Mouse (Mus musculus) stomach, embryonic 14.5 days (tissue): ENCODE results near the gene Hcrt. TPM values are rescaled to one million over a fixed set of nuclear protein-coding genes. Genes with fewer than 3 reads are reported as not detected.
A peak's percentile ranks its signal among the peaks of the same experiment; 100 is the strongest.

Experiments
- ATAC-seq: fragments of 200-750 bp; cut with Nextera tagmentation; 2 replicates; pipeline ENCODE4 v1.8.0; 2017; ENCODE audit warnings: low read depth, moderate TSS enrichment; ENCODE audit not compliant: insufficient number of reproducible peaks, insufficient read depth, low FRiP score
- H3K27ac ChIP-seq: fragments of 300-500 bp; sonication (generic); 2 replicates; pipeline ENCODE4 v1.5.1; 2014; ENCODE audit warnings: mild to moderate bottlenecking, low read length, moderate library complexity, mixed read lengths
- H3K27me3 ChIP-seq: fragments of 300-500 bp; sonication (generic); 2 replicates; pipeline ENCODE4 v1.6.1; 2014; ENCODE audit warnings: low read length, control low read depth, mixed read lengths; ENCODE audit not compliant: control insufficient read depth, insufficient read depth
- H3K36me3 ChIP-seq: fragments of 300-500 bp; sonication (generic); 2 replicates; pipeline ENCODE4 v1.6.1; 2014; ENCODE audit warnings: mild to moderate bottlenecking, control low read depth, low read length, moderate library complexity, mixed read lengths; ENCODE audit not compliant: control insufficient read depth, insufficient read depth
- H3K4me1 ChIP-seq: fragments of 300-500 bp; sonication (generic); 2 replicates; pipeline ENCODE4 v1.6.1; 2014; ENCODE audit warnings: low read length, control low read depth, mixed read lengths; ENCODE audit not compliant: control insufficient read depth, insufficient read depth
- H3K4me2 ChIP-seq: fragments of 300-500 bp; sonication (generic); replicated peaks from 2 replicates; pipeline ENCODE4 v1.6.1; 2014; ENCODE audit warnings: low read depth, low read length, control low read depth
- H3K4me3 ChIP-seq: fragments of 300-500 bp; sonication (generic); 2 replicates; pipeline ENCODE4 v1.5.1; 2014; ENCODE audit warnings: low read depth, low read length, control low read depth
- H3K9ac ChIP-seq: fragments of 300-500 bp; sonication (generic); replicated peaks from 2 replicates; pipeline ENCODE4 v1.6.1; 2014; ENCODE audit warnings: low read depth, mild to moderate bottlenecking, control low read depth, low read length, moderate library complexity, mixed read lengths
- H3K9me3 ChIP-seq: fragments of 300-500 bp; sonication (generic); 2 replicates; pipeline ENCODE4 v1.6.1; 2016; ENCODE audit warnings: low read depth, low read length, control low read depth; ENCODE audit not compliant: control insufficient read depth
- WGBS: fragments of 180-500 bp; shearing (Covaris S2); extraction: QIAGEN DNeasy Blood & Tissue Kit; methylation state at CpG from one replicate; pipeline ENCODE4 v1.1.7; 2014; 5-methylcytosine and 5-hydroxymethylcytosine counted together
- polyA plus RNA-seq: library from polyadenylated mRNA; unstranded; fragments of >200 nt; fragmentation: Nextera tagmentation; extraction: Ambion mirVana; gene quantifications from 2 replicates; pipeline ENCODE4 v1.2.1, GENCODE M21; 2014

Gene Hcrt
- polyA plus RNA-seq, 1 experiment from 2014 or later: not detected

DNA sequence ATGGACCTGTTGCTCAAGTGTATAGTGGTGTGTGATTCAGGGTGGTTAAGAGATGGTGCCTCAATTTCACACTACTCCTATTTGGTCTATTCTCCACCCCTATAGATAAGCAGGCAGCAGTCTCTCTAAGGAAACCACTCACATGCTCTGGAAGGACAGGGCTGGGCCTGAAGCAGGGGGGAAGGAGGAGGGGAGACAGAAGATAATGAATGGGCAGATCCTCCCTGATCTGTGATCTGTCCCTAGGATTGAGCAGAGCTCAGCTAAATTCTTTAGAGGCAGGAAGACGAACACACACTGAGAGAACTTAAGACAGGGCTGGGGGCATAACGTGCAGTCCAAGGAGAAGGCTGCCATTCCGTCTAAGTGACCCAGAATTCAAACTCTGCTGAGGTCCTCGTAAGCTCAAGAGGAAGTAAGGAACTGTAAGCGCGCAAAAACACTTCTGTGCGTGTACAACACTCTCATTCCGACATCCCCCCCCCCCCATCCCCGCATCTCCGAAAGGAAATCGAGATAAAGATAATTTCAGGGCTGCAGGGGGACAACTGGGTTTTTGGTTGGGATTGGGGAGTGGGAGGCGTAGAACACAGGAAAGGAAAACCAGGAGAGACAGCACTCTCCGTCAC lies 25.5 kb downstream of the Hcrt start:
- H3K36me3 ChIP-seq: no peaks in the 10 kb centered on the region; the same call in 1 of the 2 replicates
- H3K4me2 ChIP-seq: peak overlapping the region; percentile 88
- H3K27me3 ChIP-seq: no peaks in the 10 kb centered on the region
- ATAC-seq: no peak
- H3K4me1 ChIP-seq: peaks cover 13% of the 10 kb centered on the region
- no peaks in the 10 kb centered on the region for H3K9me3 ChIP-seq
- peak overlapping the region; percentile 56 for H3K27ac ChIP-seq
- peak overlapping the region; percentile 99 for H3K4me3 ChIP-seq
- peak overlapping the region; percentile 87 for H3K9ac ChIP-seq
- WGBS: 2% methylated on average over 13 of the region's 13 CpGs

- H3K9ac ChIP-seq: peak overlapping the region; percentile 87; the same call in 1 of the 2 replicates
- peak overlapping the region; percentile 88 for H3K4me2 ChIP-seq
- H3K27ac ChIP-seq: no peak overlapping the region
- ATAC-seq: no peak
- no peaks in the 10 kb centered on the region for H3K9me3 ChIP-seq
- WGBS: 61% methylated on average over 4 of the region's 4 CpGs
- H3K4me1 ChIP-seq: peaks cover 13% of the 10 kb centered on the region
- no peaks in the 10 kb centered on the region for H3K27me3 ChIP-seq
- H3K36me3 ChIP-seq: no peaks in the 10 kb centered on the region; the same call in 1 of the 2 replicates
- H3K4me3 ChIP-seq: peak overlapping the region; percentile 99
These were observed 26.0 kb downstream of the Hcrt start for GRCm38 (mm10) chr11:100736746-100737080.

DNA sequence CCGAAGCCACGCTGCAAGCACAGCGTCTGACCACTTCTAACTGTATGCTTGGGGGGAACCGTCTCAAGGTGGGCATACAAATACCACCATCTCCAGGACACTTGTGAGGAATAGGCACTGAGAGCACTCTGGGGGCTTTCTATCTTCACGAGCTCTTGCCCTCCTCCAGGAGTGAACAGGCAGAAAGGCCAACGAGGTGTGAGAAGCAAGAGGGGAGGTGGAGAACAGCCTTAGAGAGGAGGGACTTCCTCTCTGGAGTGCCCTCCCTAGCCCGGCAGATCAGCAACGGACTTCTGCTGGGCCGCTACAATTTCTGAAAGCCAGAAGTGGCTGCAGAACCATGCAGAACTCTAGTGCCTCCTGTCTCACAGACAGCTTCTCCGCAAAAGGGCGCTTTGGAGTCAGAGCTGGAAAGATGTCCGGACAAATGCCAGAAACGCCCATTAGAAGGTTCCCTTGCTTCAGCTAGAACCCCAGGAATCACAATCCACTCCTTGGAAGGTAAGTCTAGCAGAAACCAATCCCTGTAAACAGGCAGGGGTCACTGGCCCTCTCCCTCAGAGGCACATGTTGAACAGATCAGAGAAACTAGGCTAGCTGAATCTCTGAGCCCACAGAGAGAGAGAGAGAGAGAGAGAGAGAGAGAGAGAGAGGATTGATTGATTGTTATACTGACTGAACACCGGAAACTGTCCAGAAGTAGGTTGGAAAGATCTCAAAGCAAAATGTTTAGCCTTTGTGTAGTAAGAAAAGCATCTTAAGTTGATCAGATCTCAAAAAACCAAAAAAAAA lies 26.6 kb downstream of the Hcrt start:
- 68% methylated on average over 14 of the region's 14 CpGs for WGBS
- no peaks in the 10 kb centered on the region for H3K9me3 ChIP-seq
- H3K9ac ChIP-seq: no peak overlapping the region; the same call in 1 of the 2 replicates
- no peak overlapping the region for H3K27ac ChIP-seq
- peaks cover 13% of the 10 kb centered on the region for H3K4me1 ChIP-seq
- H3K27me3 ChIP-seq: no peaks in the 10 kb centered on the region
- no peaks in the 10 kb centered on the region; the same call in 1 of the 2 replicates for H3K36me3 ChIP-seq
- ATAC-seq: no peak
- H3K4me2 ChIP-seq: peak overlapping the region; percentile 16; the same call in 1 of the 2 replicates
- 0 out of 2 replicates have a peak overlapping the region, but pooled peaks have one; percentile 99 for H3K4me3 ChIP-seq

GRCm38 (mm10) chr11:100735134-100735865 lies 27.4 kb downstream of the Hcrt start:
- Histone ChIP-seq H3K4me2 (0 out of 2 replicates have a peak overlapping the region, but pooled peaks have one; percentile 16), H3K4me1 (peaks cover 13% of the 10 kb centered on the region), H3K9ac (no peak overlapping the region), H3K9me3 (no peaks in the 10 kb centered on the region), H3K36me3 (no peaks in the 10 kb centered on the region; the same call in 1 of the 2 replicates), H3K27ac (no peak overlapping the region), H3K4me3 (no peak overlapping the region), H3K27me3 (no peaks in the 10 kb centered on the region)
- WGBS: 86% methylated on average over 9 of the region's 9 CpGs
- no peak for ATAC-seq

- no peak for ATAC-seq
- H3K27me3 ChIP-seq: no peaks in the 10 kb centered on the region
- 88% methylated on average over 6 of the region's 6 CpGs for whole genome bisulfite sequencing
- H3K4me2 ChIP-seq: no peak overlapping the region
- no peaks in the 10 kb centered on the region for H3K9me3 ChIP-seq
- H3K27ac ChIP-seq: no peak overlapping the region
- no peak overlapping the region for H3K9ac ChIP-seq
- no peak overlapping the region for H3K4me3 ChIP-seq
- H3K4me1 ChIP-seq: no peaks in the 10 kb centered on the region
- peaks cover 5% of the 10 kb centered on the region for H3K36me3 ChIP-seq
These were observed 32.1 kb downstream of the Hcrt start for GRCm38 (mm10) chr11:100730477-100731205.

GRCm38 (mm10) chr11:100729976-100730375 lies 32.8 kb downstream of the Hcrt start:
- no peak for ATAC-seq
- WGBS: 88% methylated on average over 4 of the region's 4 CpGs
- H3K27ac ChIP-seq: no peak overlapping the region
- H3K4me1 ChIP-seq: peaks cover 5% of the 10 kb centered on the region
- no peaks in the 10 kb centered on the region for H3K27me3 ChIP-seq
- no peaks in the 10 kb centered on the region for H3K9me3 ChIP-seq
- H3K9ac ChIP-seq: no peak overlapping the region
- H3K36me3 ChIP-seq: peaks cover 5% of the 10 kb centered on the region
- no peak overlapping the region for H3K4me2 ChIP-seq
- no peak overlapping the region for H3K4me3 ChIP-seq

DNA sequence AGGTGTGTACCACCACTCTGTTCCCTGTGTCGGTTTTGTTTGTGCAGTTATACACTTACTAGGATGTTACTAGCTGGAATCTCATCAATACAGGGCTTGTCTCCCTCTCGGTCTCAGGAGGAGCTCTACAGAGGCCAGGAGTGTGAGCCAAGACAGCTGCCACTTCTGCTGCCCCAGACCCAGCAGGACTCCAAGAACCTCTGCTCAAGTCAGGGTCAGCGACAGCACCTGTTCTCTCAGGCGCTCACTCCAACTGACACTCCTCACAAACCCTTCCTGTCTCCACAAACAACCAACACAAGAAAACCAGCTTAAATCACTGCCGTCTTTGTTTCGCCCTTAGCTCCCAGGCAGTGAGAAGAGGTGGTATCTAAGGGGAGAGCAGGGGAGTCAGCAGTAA lies 34.1 kb downstream of the Hcrt start:
- H3K9me3 ChIP-seq: no peaks in the 10 kb centered on the region
- peaks cover 12% of the 10 kb centered on the region for H3K4me1 ChIP-seq
- no peak overlapping the region for H3K4me2 ChIP-seq
- H3K4me3 ChIP-seq: no peak overlapping the region
- H3K27ac ChIP-seq: no peak overlapping the region
- ATAC-seq: no peak
- peaks cover 5% of the 10 kb centered on the region for H3K36me3 ChIP-seq
- H3K9ac ChIP-seq: no peak overlapping the region
- H3K27me3 ChIP-seq: no peaks in the 10 kb centered on the region
- 75% methylated on average over 6 of the region's 6 CpGs for WGBS

GRCm38 (mm10) chr11:100727201-100727600 lies 35.5 kb downstream of the Hcrt start:
- WGBS: 96% methylated on average over 3 of the region's 3 CpGs
- no peaks in the 10 kb centered on the region for H3K27me3 ChIP-seq

More at GRCm38 (mm10) chr11:100727201-100727600, 35.5 kb downstream of the Hcrt start:
- no peak for ATAC-seq
- peaks cover 12% of the 10 kb centered on the region for H3K4me1 ChIP-seq
- no peak overlapping the region for H3K27ac ChIP-seq
- H3K9ac ChIP-seq: no peak overlapping the region
- H3K4me2 ChIP-seq: no peak overlapping the region
- H3K9me3 ChIP-seq: no peaks in the 10 kb centered on the region
- no peak overlapping the region for H3K4me3 ChIP-seq
- peaks cover 5% of the 10 kb centered on the region for H3K36me3 ChIP-seq
